Mouse (Mus musculus) testis, adult 2 months (tissue): ENCODE results near the gene Fryl. TPM values are rescaled to one million over a fixed set of nuclear protein-coding genes. Genes with fewer than 3 reads are reported as not detected.
A peak's percentile ranks its signal among the peaks of the same experiment; 100 is the strongest.

Experiments
- H3K27ac ChIP-seq: fragments of 200-500 bp; 2 replicates; pipeline ENCODE4 v1.5.1; 2012; ENCODE audit warnings: low read depth, low read length; ENCODE audit not compliant: control insufficient read depth, insufficient read depth
- H3K27me3 ChIP-seq: fragments of 200-500 bp; 2 replicates; pipeline ENCODE4 v1.6.1; 2012; ENCODE audit warnings: mild to moderate bottlenecking, low read length, moderate library complexity; ENCODE audit not compliant: control insufficient read depth, insufficient read depth
- H3K36me3 ChIP-seq: fragments of 200-500 bp; 2 replicates; pipeline ENCODE4 v1.6.1; 2012; ENCODE audit warnings: mild to moderate bottlenecking, low read length; ENCODE audit not compliant: control insufficient read depth, insufficient read depth
- H3K4me1 ChIP-seq: fragments of 200-500 bp; 2 replicates; pipeline ENCODE4 v1.6.1; 2012; ENCODE audit warnings: low read length; ENCODE audit not compliant: control insufficient read depth, insufficient read depth
- H3K4me3 ChIP-seq: fragments of 200-500 bp; 2 replicates; pipeline ENCODE4 v1.5.1; 2012; ENCODE audit warnings: low read depth, mild to moderate bottlenecking, low read length, moderate library complexity, mixed read lengths; ENCODE audit not compliant: control insufficient read depth
- CTCF ChIP-seq: fragments of 200-500 bp; IDR thresholded peaks from 2 replicates; pipeline ENCODE4 v1.5.1; 2012; ENCODE audit warnings: low read depth, mild to moderate bottlenecking, inconsistent platforms, low read length, moderate library complexity; ENCODE audit not compliant: control insufficient read depth, insufficient read depth, insufficient replicate concordance
- POLR2A ChIP-seq: fragments of 200-500 bp; IDR thresholded peaks from 2 replicates; pipeline ENCODE4 v1.6.1; 2012; ENCODE audit warnings: low read depth, mild to moderate bottlenecking, inconsistent platforms, low read length, moderate library complexity; ENCODE audit not compliant: control insufficient read depth
- polyA plus RNA-seq: library from polyadenylated mRNA; depleted of rRNA; stranded (reverse); fragments of >200 nt; gene quantifications from 2 replicates; pipeline ENCODE4 v1.2.3, GENCODE M21; 2012

The Fryl gene
- polyA plus RNA-seq, 1 experiment = 21.6 TPM

- Histone ChIP-seq H3K4me1 (peaks cover 7% of the 10 kb centered on the region), H3K27ac (peak overlapping the region; percentile 89), H3K4me3 (peak overlapping the region; percentile 95), H3K27me3 (no peaks in the 10 kb centered on the region), H3K36me3 (no peaks in the 10 kb centered on the region)
- TF ChIP-seq POLR2A (peak; percentile 32; the same call in 1 of the 2 replicates), CTCF (no peak)
Observed at GRCm38 (mm10) chr5:73255321-73256251, 833 bp downstream of the Fryl start.

DNA sequence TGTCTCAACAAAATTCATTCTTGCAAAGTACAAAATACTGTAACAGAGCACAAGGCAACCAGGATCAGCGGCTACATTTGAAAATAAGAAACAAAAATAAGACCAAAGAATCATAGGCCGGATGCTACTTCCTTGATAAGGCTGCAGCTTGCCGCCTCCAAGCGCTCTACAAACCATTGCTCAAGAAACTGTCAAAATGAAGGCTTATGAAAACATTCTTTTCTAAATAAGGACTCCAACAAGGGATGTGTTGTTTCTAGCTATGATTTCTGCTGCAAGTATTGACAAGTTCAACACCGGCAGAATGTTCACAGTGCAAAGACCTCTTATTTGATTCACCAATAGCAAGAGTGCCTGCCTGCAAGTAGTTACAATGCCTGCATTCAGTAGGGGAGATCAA is 1.8 kb downstream of the Fryl start:
- no peak overlapping the region for H3K27ac ChIP-seq
- TF ChIP-seq CTCF (no peak), POLR2A (no peak)
- no peaks in the 10 kb centered on the region for H3K27me3 ChIP-seq
- no peaks in the 10 kb centered on the region for H3K36me3 ChIP-seq
- H3K4me3 ChIP-seq = peak overlapping the region; percentile 95; the same call in 1 of the 2 replicates
- H3K4me1 ChIP-seq = peaks cover 7% of the 10 kb centered on the region

- TF ChIP-seq POLR2A (no peak), CTCF (no peak)
- H3K36me3 ChIP-seq = no peaks in the 10 kb centered on the region
- no peak overlapping the region for H3K27ac ChIP-seq
- H3K4me3 ChIP-seq = no peak overlapping the region
- H3K4me1 ChIP-seq = peaks cover 7% of the 10 kb centered on the region
- no peaks in the 10 kb centered on the region for H3K27me3 ChIP-seq
Observed at GRCm38 (mm10) chr5:73252739-73253138, 3.7 kb downstream of the Fryl start.

GRCm38 (mm10) chr5:73249341-73249740 is 7.1 kb downstream of the Fryl start:
- H3K27me3 ChIP-seq = no peaks in the 10 kb centered on the region
- H3K36me3 ChIP-seq = no peaks in the 10 kb centered on the region
- H3K4me3 ChIP-seq = no peak overlapping the region
- no peak for TF ChIP-seq POLR2A
- TF ChIP-seq CTCF = no peak
- no peak overlapping the region for H3K27ac ChIP-seq
- H3K4me1 ChIP-seq = no peaks in the 10 kb centered on the region

- Histone ChIP-seq H3K27me3 (no peaks in the 10 kb centered on the region), H3K36me3 (no peaks in the 10 kb centered on the region), H3K4me3 (no peak overlapping the region), H3K4me1 (no peaks in the 10 kb centered on the region; the same call in 1 of the 2 replicates), H3K27ac (no peak overlapping the region)
- TF ChIP-seq POLR2A = no peak
- TF ChIP-seq CTCF = no peak
Observed at GRCm38 (mm10) chr5:73248211-73248610, 8.2 kb downstream of the Fryl start.

DNA sequence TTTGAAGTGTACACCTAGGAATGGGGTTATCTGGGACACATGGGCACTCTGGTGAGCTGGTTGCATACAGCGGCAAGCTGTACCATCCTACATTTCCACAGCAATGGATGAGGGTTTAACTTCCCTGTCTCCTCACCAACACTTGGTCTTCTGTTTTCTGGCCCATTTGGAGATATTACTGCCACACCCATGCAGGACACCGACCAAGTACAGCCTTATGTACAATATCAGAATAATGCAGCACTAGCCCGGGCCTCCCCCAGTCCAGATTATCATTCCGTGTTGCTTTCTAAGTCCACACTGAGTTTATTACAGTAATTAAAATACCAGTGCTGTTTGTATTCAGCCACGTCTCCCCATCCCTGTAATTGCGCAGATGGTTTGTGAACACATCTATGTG is 10.0 kb downstream of the Fryl start:
- Histone ChIP-seq H3K27me3 (no peaks in the 10 kb centered on the region), H3K4me1 (no peaks in the 10 kb centered on the region; the same call in 1 of the 2 replicates), H3K4me3 (no peak overlapping the region), H3K27ac (no peak overlapping the region), H3K36me3 (no peaks in the 10 kb centered on the region)
- no peak for TF ChIP-seq POLR2A
- TF ChIP-seq CTCF = no peak

GRCm38 (mm10) chr5:73244403-73244802 is 12.0 kb downstream of the Fryl start:
- H3K4me3 ChIP-seq = no peak overlapping the region
- TF ChIP-seq CTCF (no peak), POLR2A (no peak)
- no peaks in the 10 kb centered on the region for H3K27me3 ChIP-seq
- no peaks in the 10 kb centered on the region for H3K36me3 ChIP-seq
- H3K27ac ChIP-seq = no peak overlapping the region
- H3K4me1 ChIP-seq = no peaks in the 10 kb centered on the region; the same call in 1 of the 2 replicates
